Mouse (Mus musculus): ENCODE measurements around the gene Arf4. TPM values are rescaled to one million over a fixed set of nuclear protein-coding genes. Genes with fewer than 3 reads are reported as not detected.

Gene Arf4
- polyA plus RNA-seq, 1 experiment from 2014 or later, result 549 TPM

Small RNAs within 50 kb of the gene (microRNA-seq; reads per million reads assigned to microRNA genes)
- gene Mir7672, result 0.81 reads per million

Other genes with a start within 250 kb of the Arf4 start
- gene Slmap, start 103.1 kb upstream of the Arf4 start, polyA plus RNA-seq (2014; fragmentation: Nextera tagmentation; extraction: Ambion mirVana), result 19.6 and 19.8 TPM in 2 replicates
- 19.7 and 21.3 TPM in 2 replicates for gene Dennd6a, start 64.2 kb upstream of the Arf4 start, polyA plus RNA-seq (2014; fragmentation: Nextera tagmentation; extraction: Ambion mirVana)
- 12.7 and 13.5 TPM in 2 replicates for gene Pde12, start 31.8 kb downstream of the Arf4 start, polyA plus RNA-seq (2014; fragmentation: Nextera tagmentation; extraction: Ambion mirVana)
- gene Dnah12, start 55.2 kb downstream of the Arf4 start, polyA plus RNA-seq (2014; fragmentation: Nextera tagmentation; extraction: Ambion mirVana), result 0.03 and 0.10 TPM in 2 replicates

All from hindbrain, embryonic 14.5 days (tissue).